Mouse (Mus musculus) forebrain, embryonic 16.5 days (tissue): Measurements from ENCODE around the gene Arhgef28. TPM values are rescaled to one million over a fixed set of nuclear protein-coding genes. Genes with fewer than 3 reads are reported as not detected.

Source experiments
- ATAC-seq: fragments of 200-750 bp; cut with Nextera tagmentation; 2 replicates; pipeline ENCODE4 v1.8.0; 2017; ENCODE audit warnings: mild to moderate bottlenecking, moderate library complexity
- H3K27ac ChIP-seq: fragments of 300-500 bp; sonication (generic); 2 replicates; pipeline ENCODE4 v1.5.1; 2014; ENCODE audit warnings: low read length, control low read depth
- H3K27me3 ChIP-seq: fragments of 300-500 bp; sonication (generic); replicated peaks from 2 replicates; pipeline ENCODE4 v1.6.1; 2014; ENCODE audit warnings: low read length; ENCODE audit not compliant: control insufficient read depth, insufficient read depth
- H3K36me3 ChIP-seq: fragments of 300-500 bp; sonication (generic); 2 replicates; pipeline ENCODE4 v1.6.1; 2014; ENCODE audit not compliant: control insufficient read depth, insufficient read depth
- H3K4me1 ChIP-seq: fragments of 300-500 bp; sonication (generic); replicated peaks from 2 replicates; pipeline ENCODE4 v1.6.1; 2014; ENCODE audit warnings: low read length; ENCODE audit not compliant: control insufficient read depth, insufficient read depth
- H3K4me2 ChIP-seq: fragments of 300-500 bp; sonication (generic); 2 replicates; pipeline ENCODE4 v1.6.1; 2014; ENCODE audit warnings: mild to moderate bottlenecking, low read length, control low read depth
- H3K4me3 ChIP-seq: fragments of 300-500 bp; sonication (generic); replicated peaks from 2 replicates; pipeline ENCODE4 v1.5.1; 2014; ENCODE audit warnings: mild to moderate bottlenecking, low read length, control low read depth
- H3K9ac ChIP-seq: fragments of 300-500 bp; sonication (generic); replicated peaks from 2 replicates; pipeline ENCODE4 v1.6.1; 2014; ENCODE audit warnings: low read depth, low read length, control low read depth
- H3K9me3 ChIP-seq: fragments of 300-500 bp; sonication (generic); 2 replicates; pipeline ENCODE4 v1.6.1; 2016; ENCODE audit warnings: low read length; ENCODE audit not compliant: control insufficient read depth
- WGBS: fragments of 180-500 bp; shearing (Covaris S2); extraction: QIAGEN DNeasy Blood & Tissue Kit; methylation state at CpG from one replicate; pipeline ENCODE4 v1.1.7; 2014; 5-methylcytosine and 5-hydroxymethylcytosine counted together
- polyA plus RNA-seq: library from polyadenylated mRNA; unstranded; fragments of >200 nt; fragmentation: Nextera tagmentation; extraction: Ambion mirVana; gene quantifications from 2 replicates; pipeline ENCODE4 v1.2.1, GENCODE M21; 2015

Gene Arhgef28
- polyA plus RNA-seq, 1 experiment from 2014 or later = 17.3 TPM

- Histone ChIP-seq H3K9me3 (no peaks in the 10 kb centered on the region), H3K27me3 (no peaks in the 10 kb centered on the region), H3K4me3 (no peak overlapping the region), H3K4me2 (no peak overlapping the region), H3K4me1 (no peaks in the 10 kb centered on the region), H3K9ac (no peak overlapping the region), H3K36me3 (no peaks in the 10 kb centered on the region), H3K27ac (no peak overlapping the region)
- 61% methylated on average over 11 of the region's 11 CpGs for WGBS
- no peak for ATAC-seq
These were observed 33.9 kb downstream of the Arhgef28 start for GRCm38 (mm10) chr13:98172365-98172764.

- Histone ChIP-seq H3K4me2 (no peak overlapping the region), H3K4me1 (no peaks in the 10 kb centered on the region), H3K27ac (no peak overlapping the region), H3K36me3 (no peaks in the 10 kb centered on the region), H3K9me3 (no peaks in the 10 kb centered on the region), H3K4me3 (no peak overlapping the region), H3K9ac (no peak overlapping the region), H3K27me3 (no peaks in the 10 kb centered on the region)
- no peak for ATAC-seq
- WGBS = 91% methylated on average over 4 of the region's 4 CpGs
These were observed 34.5 kb downstream of the Arhgef28 start for GRCm38 (mm10) chr13:98171706-98172105.

- H3K9ac ChIP-seq = no peak overlapping the region
- no peak overlapping the region for H3K4me2 ChIP-seq
- H3K4me1 ChIP-seq = no peaks in the 10 kb centered on the region
- no peaks in the 10 kb centered on the region for H3K27me3 ChIP-seq
- H3K9me3 ChIP-seq = no peaks in the 10 kb centered on the region
- ATAC-seq = peak; percentile 71; the same call in 1 of the 2 replicates
- H3K36me3 ChIP-seq = no peaks in the 10 kb centered on the region
- H3K27ac ChIP-seq = no peak overlapping the region
- no peak overlapping the region for H3K4me3 ChIP-seq
- 79% methylated on average over 12 of the region's 12 CpGs for WGBS
These were observed 35.0 kb downstream of the Arhgef28 start for GRCm38 (mm10) chr13:98171257-98171656.

- Histone ChIP-seq H3K9me3 (no peaks in the 10 kb centered on the region), H3K4me2 (no peak overlapping the region), H3K9ac (no peak overlapping the region), H3K36me3 (no peaks in the 10 kb centered on the region), H3K4me1 (no peaks in the 10 kb centered on the region), H3K4me3 (no peak overlapping the region), H3K27ac (no peak overlapping the region), H3K27me3 (no peaks in the 10 kb centered on the region)
- no peak for ATAC-seq
- 65% methylated on average over 6 of the region's 6 CpGs for WGBS
These were observed 41.4 kb downstream of the Arhgef28 start for GRCm38 (mm10) chr13:98164878-98165277.

- H3K4me2 ChIP-seq = no peak overlapping the region
- no peak for ATAC-seq
- no peak overlapping the region for H3K9ac ChIP-seq
- no peaks in the 10 kb centered on the region for H3K36me3 ChIP-seq
- no peaks in the 10 kb centered on the region for H3K4me1 ChIP-seq
- no peaks in the 10 kb centered on the region for H3K27me3 ChIP-seq
- no peak overlapping the region for H3K27ac ChIP-seq
- WGBS = 97% methylated on average over 8 of the region's 8 CpGs
- no peak overlapping the region for H3K4me3 ChIP-seq
- no peaks in the 10 kb centered on the region for H3K9me3 ChIP-seq
These were observed 44.7 kb downstream of the Arhgef28 start for GRCm38 (mm10) chr13:98161496-98161895.

GRCm38 (mm10) chr13:98156656-98157055 lies 49.6 kb downstream of the Arhgef28 start:
- Histone ChIP-seq H3K4me3 (no peak overlapping the region), H3K36me3 (no peaks in the 10 kb centered on the region), H3K9me3 (no peaks in the 10 kb centered on the region), H3K4me1 (0 out of 2 replicates have a peak, but pooled peaks cover 2% of the 10 kb centered on the region), H3K27me3 (no peaks in the 10 kb centered on the region), H3K4me2 (no peak overlapping the region), H3K9ac (no peak overlapping the region), H3K27ac (no peak overlapping the region)
- WGBS = 10% methylated on average over 7 of the region's 7 CpGs
- ATAC-seq = no peak; the same call in 1 of the 2 replicates

GRCm38 (mm10) chr13:98152759-98153158 lies 53.5 kb downstream of the Arhgef28 start:
- no peak overlapping the region for H3K27ac ChIP-seq
- no peak overlapping the region for H3K9ac ChIP-seq
- no peak overlapping the region for H3K4me2 ChIP-seq
- H3K4me3 ChIP-seq = no peak overlapping the region
- H3K36me3 ChIP-seq = no peaks in the 10 kb centered on the region
- no peak for ATAC-seq
- H3K9me3 ChIP-seq = no peaks in the 10 kb centered on the region
- H3K27me3 ChIP-seq = no peaks in the 10 kb centered on the region
- 0 out of 2 replicates have a peak, but pooled peaks cover 2% of the 10 kb centered on the region for H3K4me1 ChIP-seq
- WGBS = 92% methylated on average over 8 of the region's 8 CpGs

GRCm38 (mm10) chr13:98147532-98147931 lies 58.7 kb downstream of the Arhgef28 start:
- Histone ChIP-seq H3K27ac (no peak overlapping the region; the same call in 1 of the 2 replicates), H3K4me1 (no peaks in the 10 kb centered on the region; the same call in 1 of the 2 replicates), H3K9ac (no peak overlapping the region), H3K9me3 (no peaks in the 10 kb centered on the region), H3K4me3 (no peak overlapping the region), H3K36me3 (no peaks in the 10 kb centered on the region), H3K27me3 (no peaks in the 10 kb centered on the region), H3K4me2 (no peak overlapping the region)
- 73% methylated on average over 5 of the region's 5 CpGs for WGBS
- no peak for ATAC-seq

- Histone ChIP-seq H3K4me1 (no peaks in the 10 kb centered on the region; the same call in 1 of the 2 replicates), H3K36me3 (no peaks in the 10 kb centered on the region), H3K9me3 (no peaks in the 10 kb centered on the region), H3K9ac (no peak overlapping the region), H3K27ac (no peak overlapping the region), H3K4me3 (no peak overlapping the region), H3K4me2 (no peak overlapping the region), H3K27me3 (no peaks in the 10 kb centered on the region)
- WGBS = 73% methylated on average over 8 of the region's 8 CpGs
- ATAC-seq = no peak
These were observed 59.6 kb downstream of the Arhgef28 start for GRCm38 (mm10) chr13:98146573-98147160.

GRCm38 (mm10) chr13:98145310-98145709 lies 60.9 kb downstream of the Arhgef28 start:
- H3K4me2 ChIP-seq = no peak overlapping the region
- no peaks in the 10 kb centered on the region; the same call in 1 of the 2 replicates for H3K4me1 ChIP-seq
- H3K27ac ChIP-seq = no peak overlapping the region
- 83% methylated on average over 7 of the region's 7 CpGs for WGBS
- no peak overlapping the region for H3K4me3 ChIP-seq
- H3K36me3 ChIP-seq = no peaks in the 10 kb centered on the region
- H3K9ac ChIP-seq = no peak overlapping the region
- H3K9me3 ChIP-seq = no peaks in the 10 kb centered on the region
- no peaks in the 10 kb centered on the region for H3K27me3 ChIP-seq
- no peak for ATAC-seq
